Mouse (Mus musculus): ENCODE measurements around the gene Kcnab1. TPM values are rescaled to one million over a fixed set of nuclear protein-coding genes. Genes with fewer than 3 reads are reported as not detected.
"Not testable (repeated sequence)": the region's sequence is repeated elsewhere in the genome, so short reads cannot be mapped to it uniquely, and the experiment has no call there.

Kcnab1 gene
- total RNA-seq, 2 experiments from 2014 or later, result 2.3 to 3.6 TPM

- no peak for DNase-seq
Measured at GRCm38 (mm10) chr3:65367944-65368343, 258.8 kb downstream of the Kcnab1 start.

- DNase-seq, result no peak
Measured at GRCm38 (mm10) chr3:65372552-65372951, 263.4 kb downstream of the Kcnab1 start.

- no peak for DNase-seq
Measured at GRCm38 (mm10) chr3:65373594-65374182, 264.5 kb downstream of the Kcnab1 start.

GRCm38 (mm10) chr3:65374729-65375128 is 265.5 kb downstream of the Kcnab1 start:
- DNase-seq, result no peak

- no peak for DNase-seq
Measured at GRCm38 (mm10) chr3:65378724-65379123, 269.5 kb downstream of the Kcnab1 start.

GRCm38 (mm10) chr3:65379884-65380539 is 270.8 kb downstream of the Kcnab1 start:
- peak; percentile 53 for DNase-seq

- DNase-seq, result peak; percentile 13
Measured at GRCm38 (mm10) chr3:65381094-65381493, 271.9 kb downstream of the Kcnab1 start.

GRCm38 (mm10) chr3:65384431-65384830 is 275.2 kb downstream of the Kcnab1 start:
- DNase-seq, result no peak

- DNase-seq, result no peak
Measured at GRCm38 (mm10) chr3:65385771-65386170, 276.6 kb downstream of the Kcnab1 start.

GRCm38 (mm10) chr3:65391222-65391783 is 282.1 kb downstream of the Kcnab1 start:
- DNase-seq, result no peak

- peak; percentile 38 for DNase-seq
Measured at GRCm38 (mm10) chr3:65391784-65392420, 282.7 kb downstream of the Kcnab1 start.

GRCm38 (mm10) chr3:65392421-65392817 is 283.2 kb downstream of the Kcnab1 start, which contains the start of gene Ssr3:
Gene Ssr3 (minus strand): TSS chr3:65392623.
- peak; percentile 97 for DNase-seq

- DNase-seq, result not testable (repeated sequence)
Measured at GRCm38 (mm10) chr3:65395111-65395510, 285.9 kb downstream of the Kcnab1 start.

- no peak for DNase-seq
Measured at GRCm38 (mm10) chr3:65396835-65397504, 287.8 kb downstream of the Kcnab1 start.

GRCm38 (mm10) chr3:65397566-65397965 is 288.4 kb downstream of the Kcnab1 start:
- DNase-seq, result no peak

GRCm38 (mm10) chr3:65405781-65406180 is 296.6 kb downstream of the Kcnab1 start:
- DNase-seq, result no peak

- DNase-seq, result no peak
Measured at GRCm38 (mm10) chr3:65407891-65408290, 298.7 kb downstream of the Kcnab1 start.

- no peak for DNase-seq
Measured at GRCm38 (mm10) chr3:65416571-65416970, 307.4 kb downstream of the Kcnab1 start.

GRCm38 (mm10) chr3:65417913-65418594 is 308.9 kb downstream of the Kcnab1 start:
- no peak for DNase-seq

- DNase-seq, result no peak
Measured at GRCm38 (mm10) chr3:65419706-65420105, 310.5 kb downstream of the Kcnab1 start.
